Mouse (Mus musculus) brain, embryonic 14.5 days (tissue): ENCODE measurements around the gene Rasal3. TPM values are rescaled to one million over a fixed set of nuclear protein-coding genes. Genes with fewer than 3 reads are reported as not detected.

Experiments
- DNase-seq: peaks from one replicate; pipeline ENCODE4 v3.0.0-alpha.2; 2011; ENCODE audit warnings: low read depth
- CTCF ChIP-seq: fragments of 200-500 bp; IDR thresholded peaks from 2 replicates; pipeline ENCODE4 v1.5.1; 2012; ENCODE audit warnings: inconsistent platforms, mild to moderate bottlenecking, moderate library complexity, borderline replicate concordance; ENCODE audit not compliant: insufficient read depth, insufficient read length; ENCODE audit errors: extremely low read depth
- POLR2A ChIP-seq: fragments of 200-500 bp; IDR thresholded peaks from 2 replicates; pipeline ENCODE4 v1.6.1; 2012; ENCODE audit warnings: mild to moderate bottlenecking, inconsistent platforms, borderline replicate concordance; ENCODE audit not compliant: poor library complexity, insufficient read depth, insufficient read length, severe bottlenecking; ENCODE audit errors: extremely low read depth
- polyA plus RNA-seq: library from polyadenylated mRNA; depleted of rRNA; stranded (reverse); fragments of >200 nt; gene quantifications from 2 replicates; pipeline ENCODE4 v1.2.3, GENCODE M21; 2012; rRNA removed

Rasal3 gene
- polyA plus RNA-seq = 0.63 and 0.82 TPM in 2 replicates

DNA sequence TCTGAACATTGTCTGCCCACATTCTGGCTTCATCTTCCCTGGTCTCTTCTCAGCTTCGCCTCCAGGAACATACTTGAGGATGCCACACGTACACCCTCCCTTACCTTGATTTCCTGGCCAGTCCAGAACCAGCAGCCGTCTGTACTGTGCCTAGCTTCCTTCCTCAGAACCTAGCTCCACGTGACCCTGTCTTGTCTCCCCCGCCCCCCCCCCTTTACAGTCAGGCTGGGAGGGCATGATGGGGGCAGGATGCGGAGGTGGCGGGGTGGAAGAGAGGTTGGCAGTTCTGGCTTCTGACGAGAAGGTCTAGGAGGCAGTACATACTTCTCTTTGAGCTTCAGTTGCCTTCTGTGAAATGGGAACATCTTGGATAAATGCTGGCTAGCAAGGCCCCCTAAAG, at the start of gene Rasal3:
Gene Rasal3, minus strand, starts transcription at position 167 of the 400 bp plus-strand sequence.
- TF ChIP-seq POLR2A = no peak
- no peak for TF ChIP-seq CTCF
- DNase-seq = no peak

DNA sequence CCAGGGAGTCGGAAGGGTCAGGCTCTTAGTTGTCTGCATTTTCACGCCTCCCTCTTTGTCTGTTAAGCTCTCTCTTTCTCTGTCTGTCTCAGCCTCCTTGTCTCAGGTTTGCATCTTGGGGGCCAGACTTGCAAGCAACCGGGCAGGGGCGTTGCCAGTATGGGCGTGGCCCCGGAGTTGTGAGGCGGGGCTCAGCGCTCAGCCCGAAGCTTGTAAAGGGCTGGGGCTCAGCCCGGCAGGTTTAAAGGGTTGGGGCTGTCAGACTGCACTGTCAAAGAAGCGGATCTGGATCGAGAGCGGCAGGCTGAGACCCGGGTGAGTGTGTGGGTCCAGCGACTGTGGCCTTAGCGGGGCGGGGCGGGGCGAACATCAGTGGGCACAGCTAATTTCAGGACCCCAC, 49.1 kb upstream of the Rasal3 start, which contains the start of gene Cyp4f39:
Gene Cyp4f39, plus strand, starts transcription at position 242 of the 400 bp plus-strand sequence.
- TF ChIP-seq POLR2A = no peak
- TF ChIP-seq CTCF = no peak
- peak; percentile 56 for DNase-seq

DNA sequence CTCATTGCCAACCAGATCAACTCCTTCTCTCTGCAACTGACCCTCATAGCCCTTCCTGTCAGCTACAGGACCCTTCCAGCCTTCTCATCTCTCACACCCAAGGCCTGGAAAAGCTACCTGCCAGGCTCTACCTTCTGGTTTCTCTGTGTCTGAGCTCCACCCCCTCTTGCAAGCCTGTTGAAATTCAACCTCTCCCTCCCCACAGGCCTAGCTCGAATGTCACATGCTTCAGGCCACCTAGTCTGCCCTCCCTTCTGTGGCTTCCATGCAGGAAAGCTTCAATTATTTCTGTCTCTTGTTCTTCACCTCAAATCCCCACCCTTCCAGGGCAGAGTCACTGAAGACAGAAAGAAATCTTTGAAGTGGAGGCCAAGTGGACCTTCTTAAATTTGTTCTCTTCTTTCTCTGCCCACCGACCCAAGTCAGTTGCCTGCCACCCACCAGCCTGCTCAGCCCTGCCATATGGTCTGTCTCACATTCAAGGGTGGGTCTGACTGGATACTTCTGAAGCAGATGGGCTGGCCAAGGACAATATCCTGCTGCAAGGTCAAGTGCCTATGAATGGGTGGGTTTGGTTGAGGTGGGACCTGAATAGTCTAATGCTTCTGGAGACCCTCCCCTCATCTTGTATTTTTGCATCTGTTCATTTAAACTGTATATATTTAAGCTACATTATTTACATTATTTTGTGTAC, 47.6 kb upstream of the Rasal3 start:
- TF ChIP-seq CTCF = no peak
- no peak for TF ChIP-seq POLR2A
- DNase-seq = no peak

DNA sequence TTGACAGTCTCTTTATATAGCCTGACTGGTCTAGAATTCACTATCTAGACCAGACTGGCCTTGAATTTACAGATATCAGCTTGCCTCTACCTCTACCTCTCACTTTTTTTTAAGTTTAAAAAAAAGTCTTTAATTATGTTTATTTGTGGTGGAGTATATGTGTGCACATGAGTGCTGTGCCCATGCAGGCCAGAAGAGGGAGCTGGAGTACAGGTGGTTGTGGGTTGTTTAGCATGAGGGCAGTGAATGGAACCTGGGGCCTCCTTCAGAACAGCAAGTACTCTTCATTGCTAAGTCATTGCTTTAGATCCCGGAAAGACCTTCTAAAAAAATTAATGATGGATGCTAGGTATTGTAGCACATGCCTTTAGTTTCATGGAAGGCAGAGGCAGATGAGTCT, 45.7 kb upstream of the Rasal3 start:
- TF ChIP-seq CTCF = no peak
- TF ChIP-seq POLR2A = no peak
- DNase-seq = no peak

DNA sequence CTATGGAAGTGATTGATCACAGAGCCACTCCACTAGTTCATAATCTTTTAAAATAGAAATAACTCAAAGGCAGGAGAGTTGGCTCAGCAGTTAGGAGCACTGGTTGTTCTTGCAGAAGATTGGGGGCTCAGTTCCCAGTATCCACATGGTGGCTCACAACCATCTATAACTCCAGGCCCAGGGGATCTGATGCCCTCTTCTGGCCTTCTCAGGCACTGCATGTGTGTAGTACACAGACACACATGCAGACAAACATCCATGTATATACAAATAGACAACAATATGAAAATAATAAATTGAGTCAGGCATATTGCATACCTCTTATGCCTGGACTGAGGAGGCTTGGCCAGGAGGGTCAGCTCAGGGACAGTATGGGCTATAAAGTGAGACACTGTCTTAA, 43.8 kb upstream of the Rasal3 start:
- TF ChIP-seq POLR2A (no peak), CTCF (no peak)

DNA sequence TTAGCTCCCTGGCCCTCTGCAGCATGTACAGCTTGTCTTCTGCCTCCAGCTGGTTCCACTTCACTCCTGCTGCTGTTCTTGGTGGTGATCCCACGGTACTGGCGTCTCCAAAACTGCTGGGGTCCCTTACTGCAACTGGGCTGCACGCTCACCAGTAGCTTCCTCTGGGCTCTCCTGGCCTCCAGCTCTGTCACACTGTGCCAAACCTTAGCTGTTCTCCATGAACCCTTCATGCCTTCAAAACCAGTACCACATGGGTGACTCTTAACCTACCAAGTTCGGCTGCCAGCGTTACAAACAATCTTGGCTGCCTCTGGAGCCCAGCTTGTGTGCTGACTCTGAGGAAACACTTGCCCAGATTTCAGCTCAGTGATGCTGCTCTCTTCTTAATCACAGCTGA, 41.6 kb upstream of the Rasal3 start:
- no peak for TF ChIP-seq POLR2A
- TF ChIP-seq CTCF = no peak
- DNase-seq = no peak

More for the DNA sequence above, 43.8 kb upstream of the Rasal3 start:
- no peak for DNase-seq

DNA sequence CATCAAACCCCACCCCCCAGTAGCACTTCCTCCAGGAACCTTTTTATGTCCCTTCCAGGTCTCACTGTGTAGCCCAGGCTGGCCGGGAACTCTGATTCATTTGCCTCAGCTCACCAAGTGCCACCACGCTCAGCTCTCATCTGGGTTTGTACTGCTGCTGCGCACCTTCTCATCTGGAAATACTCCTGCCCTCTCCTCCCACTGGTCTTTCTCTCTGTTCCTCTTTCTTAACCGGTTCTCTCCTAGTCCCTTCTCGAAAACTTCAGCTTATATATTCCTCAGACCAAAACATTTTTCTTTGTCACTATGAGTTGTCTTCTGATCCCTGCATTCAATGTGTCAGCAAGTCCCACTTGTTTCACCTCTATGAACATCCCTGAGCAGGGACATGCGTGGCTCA, 39.9 kb upstream of the Rasal3 start:
- DNase-seq = no peak
- TF ChIP-seq POLR2A (no peak), CTCF (no peak)

DNA sequence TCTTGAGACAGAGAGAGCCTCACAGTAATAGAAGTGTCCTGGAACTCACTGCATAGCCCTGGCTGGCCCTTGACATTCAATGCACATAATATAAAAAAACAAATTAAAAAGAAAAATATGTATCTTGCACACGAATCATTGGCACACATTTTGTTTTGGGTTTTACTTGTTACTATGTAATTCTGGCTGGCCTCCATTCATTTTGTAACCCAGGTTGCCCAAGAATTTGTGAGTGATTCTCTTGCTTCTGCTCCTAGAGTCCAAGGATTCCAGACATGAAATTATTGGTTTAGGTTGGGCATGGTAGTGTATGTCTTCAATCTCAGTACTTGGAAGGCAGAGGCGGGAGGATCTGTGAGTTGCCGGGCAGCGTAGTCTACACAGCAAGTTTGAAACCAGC, 33.7 kb upstream of the Rasal3 start:
- TF ChIP-seq POLR2A (no peak), CTCF (no peak)
- DNase-seq = no peak

DNA sequence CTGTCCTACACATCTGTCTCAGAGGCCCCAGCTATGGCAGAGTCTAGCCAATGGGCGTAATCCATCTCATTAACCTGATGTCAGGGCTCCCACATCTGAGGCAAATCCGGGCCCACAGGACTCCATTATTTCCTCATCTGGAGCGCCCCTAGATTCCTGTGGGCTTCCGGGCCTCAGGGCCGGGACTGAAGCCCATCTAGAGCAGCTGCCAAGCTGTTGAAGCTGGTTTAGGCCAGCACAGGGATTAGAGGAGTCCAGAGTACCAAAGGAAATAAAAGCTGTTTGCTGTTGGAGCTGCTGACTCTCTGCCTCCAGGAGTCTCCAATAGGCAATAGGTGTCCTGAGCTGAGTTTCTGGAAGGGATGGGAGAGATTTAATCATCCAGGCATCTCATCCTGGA, 31.8 kb upstream of the Rasal3 start:
- TF ChIP-seq POLR2A (no peak), CTCF (no peak)
- no peak for DNase-seq

DNA sequence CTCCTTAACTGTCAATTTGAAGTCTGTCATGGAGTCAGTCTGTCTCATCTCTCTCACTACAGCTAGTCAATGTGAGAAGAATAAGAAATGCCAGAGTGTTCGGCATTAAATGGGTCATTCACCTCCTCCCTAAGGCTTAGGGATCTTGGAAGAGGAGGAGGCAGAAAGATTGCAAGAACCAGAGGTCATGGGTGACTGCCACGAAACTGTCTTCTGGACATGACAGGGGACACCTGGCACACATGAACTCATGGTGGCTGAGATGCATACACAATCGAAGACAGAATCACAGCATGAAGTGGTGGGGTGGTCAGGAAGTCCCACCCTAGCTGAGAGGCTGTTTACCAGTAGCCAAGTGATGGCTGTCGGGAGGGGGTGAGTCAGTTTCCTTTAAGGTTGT, 30.9 kb upstream of the Rasal3 start:
- no peak for TF ChIP-seq POLR2A
- no peak for TF ChIP-seq CTCF
- no peak for DNase-seq

DNA sequence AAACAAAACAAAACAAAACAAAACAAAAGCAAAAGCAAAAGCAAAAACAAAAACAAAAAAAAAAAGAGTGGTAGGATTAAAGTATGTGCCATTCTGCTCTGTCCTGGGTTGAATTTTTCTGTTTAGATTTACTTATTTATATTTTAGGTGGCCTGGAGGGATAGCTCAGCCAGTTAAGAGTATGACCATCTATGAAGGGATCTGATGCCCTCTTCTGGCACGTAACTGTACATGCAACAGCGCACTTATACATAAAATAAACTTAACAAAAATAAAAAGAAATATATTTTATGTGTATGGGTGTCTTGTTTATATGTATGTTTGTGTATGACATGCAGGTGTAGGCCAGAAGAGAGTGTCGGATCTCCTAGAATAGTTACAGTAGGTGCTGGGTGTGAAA, 28.6 kb upstream of the Rasal3 start:
- TF ChIP-seq CTCF (peak; percentile 39; the same call in 1 of the 2 replicates), POLR2A (no peak)
- peak; percentile 72 for DNase-seq

DNA sequence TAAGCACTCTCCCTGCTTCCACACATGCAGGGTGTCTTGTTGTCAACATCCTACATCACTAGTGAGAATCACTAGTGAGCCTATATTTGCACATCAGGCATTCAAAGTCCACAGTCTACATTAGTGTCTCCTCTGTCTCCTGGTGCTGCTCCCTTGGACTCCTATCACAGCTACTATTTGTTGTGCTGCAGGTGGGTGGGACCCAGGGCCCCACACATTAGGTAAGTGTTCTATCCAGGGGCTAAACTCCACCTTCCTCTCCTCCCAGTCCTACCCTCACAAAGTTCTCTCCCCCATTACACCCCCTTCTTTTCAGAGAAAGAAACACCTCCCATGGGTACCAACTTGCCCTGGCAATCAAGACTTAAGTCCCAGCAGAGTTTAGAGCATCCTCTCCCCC, 23.2 kb upstream of the Rasal3 start:
- DNase-seq = no peak
- no peak for TF ChIP-seq POLR2A
- TF ChIP-seq CTCF = no peak
